Mouse (Mus musculus): ENCODE data around the gene Wnt9b.

Gene Wnt9b

DNA sequence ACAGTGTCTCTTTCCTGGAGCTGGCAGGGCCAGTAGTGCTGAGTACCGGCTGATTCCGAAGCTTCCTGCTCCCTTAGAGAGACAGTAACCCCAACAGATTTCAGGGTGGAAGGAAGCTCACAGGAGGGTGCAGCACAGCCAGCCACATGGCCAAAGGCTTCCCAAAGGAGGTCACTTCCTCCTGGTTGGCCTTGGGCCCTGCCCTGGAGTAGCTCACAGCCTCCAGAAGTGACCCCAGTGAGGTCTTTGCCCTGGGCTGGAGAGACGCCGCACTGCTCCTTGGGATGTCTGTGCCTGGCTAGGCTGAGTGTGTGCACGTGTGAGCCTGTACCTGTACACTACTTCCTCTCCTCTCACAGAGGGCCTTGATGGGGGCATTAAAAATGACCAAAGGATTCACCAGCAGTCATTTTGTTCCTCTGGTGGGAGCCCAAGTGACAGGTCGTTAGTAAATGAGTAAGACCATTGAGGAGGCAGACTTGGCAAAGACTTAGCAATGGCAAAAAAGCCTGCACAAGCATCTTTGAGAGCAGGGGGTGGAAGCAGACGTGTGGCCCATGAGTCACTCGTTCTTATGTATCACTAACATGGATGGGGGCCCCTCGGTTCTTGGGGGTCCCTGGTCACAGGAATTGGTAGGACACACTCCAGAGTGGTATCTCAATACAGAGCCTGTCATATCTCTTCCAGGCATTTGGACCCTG, 20.2 kb downstream of the Wnt9b start:
- DNase-seq: peak; percentile 70

DNA sequence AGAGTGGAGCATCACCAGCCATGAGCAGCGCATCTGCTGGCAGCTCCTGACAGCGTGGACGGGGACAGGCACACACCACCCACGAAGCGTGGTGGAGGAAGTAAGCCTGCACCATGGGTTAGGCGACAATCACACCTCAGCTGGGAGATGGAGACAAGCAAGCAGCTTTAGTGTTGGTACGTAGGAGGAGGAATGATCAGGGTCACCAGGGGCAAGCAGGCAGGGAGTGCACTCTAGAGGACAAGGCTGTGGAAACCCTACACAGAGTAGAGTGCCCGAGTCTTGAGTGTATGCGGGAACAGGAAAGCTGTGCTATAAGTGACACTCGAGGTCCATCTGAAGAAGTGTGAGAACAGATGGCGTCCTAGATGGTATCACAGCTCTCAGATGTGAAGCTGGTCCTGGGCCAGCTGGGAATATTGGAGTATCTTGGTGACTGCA, 25.3 kb downstream of the Wnt9b start:
- DNase-seq: no peak

DNA sequence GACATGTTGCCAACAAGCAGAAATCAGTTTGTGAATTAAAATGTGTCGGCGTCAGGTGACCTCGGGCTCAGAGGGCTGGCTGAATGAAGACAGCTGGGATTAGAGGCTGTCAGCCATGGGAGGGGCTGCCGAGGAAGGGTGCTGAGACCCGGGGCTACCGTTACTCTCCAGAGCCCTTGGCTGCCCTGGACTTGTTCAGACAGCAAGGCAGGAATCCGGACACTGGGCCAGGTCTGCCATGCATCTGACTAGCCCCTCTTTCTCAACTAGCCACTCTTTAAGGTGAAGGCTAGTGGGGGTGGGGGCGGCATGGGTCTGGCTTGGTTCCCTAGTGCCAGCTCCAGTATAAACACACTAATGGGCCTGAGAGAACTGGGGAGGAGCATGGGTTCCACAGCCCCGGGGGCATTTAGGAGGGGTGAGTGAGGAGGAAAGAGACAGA, 27.6 kb downstream of the Wnt9b start:
- peak; percentile 53 for DNase-seq

DNA sequence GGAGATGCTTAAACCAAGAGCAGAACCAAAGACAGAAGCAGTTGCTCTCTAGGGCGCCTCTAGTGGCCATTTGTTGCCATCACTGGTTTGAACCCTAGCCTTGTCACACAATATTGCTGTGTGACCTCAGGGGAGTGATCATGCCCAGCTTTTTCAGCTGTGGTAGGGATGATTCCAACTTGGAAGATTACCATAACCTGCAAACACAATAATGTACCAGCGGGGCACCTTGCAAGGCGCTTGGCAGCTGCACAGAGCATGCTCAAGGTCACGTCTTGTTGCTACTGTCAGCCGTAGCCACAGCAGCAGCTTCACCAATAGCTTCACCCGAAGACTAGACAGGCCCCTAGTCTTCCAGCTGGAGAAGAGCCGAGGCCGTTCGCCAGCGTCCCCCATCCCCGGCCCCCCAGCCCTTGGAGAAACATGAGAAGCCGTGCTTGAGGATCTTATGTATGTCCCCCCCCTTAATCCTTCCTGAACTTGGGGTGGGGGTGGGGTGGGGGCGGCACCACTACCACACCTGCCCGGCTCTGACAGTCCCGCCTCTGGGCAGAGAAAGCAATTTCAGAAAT, 28.1 kb downstream of the Wnt9b start:
- peak; percentile 37 for DNase-seq

DNA sequence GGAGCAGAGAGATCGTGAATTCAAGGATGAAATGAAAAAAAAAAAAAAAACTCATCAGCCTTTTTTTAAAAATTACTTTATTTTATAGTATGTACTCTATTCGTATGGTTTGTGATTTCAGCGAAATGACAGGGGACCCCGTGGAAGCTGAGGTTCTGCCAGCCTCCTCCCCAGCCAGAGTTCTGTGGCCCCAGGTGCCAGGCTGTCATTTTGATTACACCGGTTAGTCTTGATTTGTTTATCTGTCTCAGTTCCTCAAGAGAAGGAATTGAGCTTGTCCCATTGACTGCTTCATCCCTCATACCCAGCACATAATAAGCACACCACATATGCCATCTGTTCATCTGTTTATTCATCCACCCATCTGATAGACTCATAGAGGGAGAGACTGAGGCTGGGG, 30.2 kb downstream of the Wnt9b start:
- DNase-seq: no peak

DNA sequence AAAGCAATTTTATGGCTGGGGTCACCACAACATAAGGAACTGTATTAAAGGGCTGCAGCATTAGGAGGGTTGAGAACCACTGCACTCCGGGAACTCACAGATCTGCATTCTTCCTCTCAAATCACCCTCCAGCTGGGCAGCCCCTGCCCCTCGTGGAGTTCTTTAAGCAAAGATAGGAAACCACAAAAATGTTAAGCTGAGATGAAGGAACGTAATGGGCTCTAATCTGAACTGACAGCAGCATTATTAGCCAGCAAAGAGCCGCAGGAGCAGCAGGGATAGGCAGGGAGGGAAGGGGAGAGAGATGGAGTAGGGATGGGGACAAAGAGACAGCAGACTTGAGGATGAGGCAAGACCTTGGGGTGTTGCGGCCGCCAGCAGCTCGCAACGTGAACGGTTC, 32.6 kb downstream of the Wnt9b start:
- DNase-seq: no peak

DNA sequence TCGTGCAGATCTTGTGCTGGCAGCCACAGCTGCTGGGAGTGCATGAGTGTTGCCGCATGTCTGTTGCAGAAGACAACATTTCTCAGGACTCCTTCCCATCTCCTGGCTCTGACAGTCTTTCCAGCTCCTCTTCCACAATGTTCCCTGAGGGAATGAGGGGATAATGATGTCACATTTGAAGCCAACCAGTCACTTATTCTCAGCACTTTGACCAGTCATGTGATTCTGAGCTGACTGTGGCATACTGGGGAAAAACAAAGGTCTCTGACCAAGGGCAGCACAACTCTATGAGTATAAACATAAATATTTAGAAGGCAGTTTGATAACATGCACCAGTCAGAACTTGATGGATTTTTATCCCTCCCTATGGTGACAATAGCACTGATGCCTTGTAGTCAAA, 35.5 kb downstream of the Wnt9b start:
- DNase-seq: no peak

DNA sequence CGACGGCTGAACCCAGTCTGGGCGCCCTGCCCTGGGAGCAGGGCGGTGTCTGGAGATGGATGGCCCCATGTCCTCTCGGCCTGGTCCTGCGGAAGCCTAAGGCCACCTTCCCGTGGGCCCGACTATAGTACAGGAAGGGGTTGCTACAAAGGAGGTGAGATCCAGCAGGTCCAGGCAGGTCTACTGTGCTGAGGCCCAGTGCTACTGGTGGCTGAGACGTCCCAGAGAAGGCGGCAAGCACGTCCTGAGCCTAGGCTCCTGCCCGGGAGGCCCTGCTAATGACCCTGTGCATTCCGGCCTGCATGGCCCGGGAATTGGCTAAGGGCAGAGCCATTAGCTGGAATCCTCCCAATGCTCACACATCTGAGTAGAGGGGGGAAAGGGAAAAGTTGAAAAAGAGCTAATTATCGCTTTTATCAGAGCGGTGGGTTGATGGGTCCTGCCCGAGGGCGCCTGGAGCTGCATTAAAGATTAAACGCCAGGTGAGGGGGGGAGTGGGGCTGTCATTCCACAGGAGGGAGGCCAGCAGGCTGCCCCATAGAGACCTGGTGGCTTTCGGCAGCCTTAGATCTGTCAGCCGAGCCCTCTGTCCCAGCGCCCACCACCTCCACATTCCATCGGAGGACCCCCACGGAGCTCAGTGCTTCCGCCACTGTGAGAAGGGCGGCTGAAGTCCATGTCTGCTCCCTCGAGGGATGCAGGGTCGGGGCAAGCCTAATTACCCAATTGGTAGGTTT, 37.6 kb downstream of the Wnt9b start:
- DNase-seq: peak; percentile 59

DNA sequence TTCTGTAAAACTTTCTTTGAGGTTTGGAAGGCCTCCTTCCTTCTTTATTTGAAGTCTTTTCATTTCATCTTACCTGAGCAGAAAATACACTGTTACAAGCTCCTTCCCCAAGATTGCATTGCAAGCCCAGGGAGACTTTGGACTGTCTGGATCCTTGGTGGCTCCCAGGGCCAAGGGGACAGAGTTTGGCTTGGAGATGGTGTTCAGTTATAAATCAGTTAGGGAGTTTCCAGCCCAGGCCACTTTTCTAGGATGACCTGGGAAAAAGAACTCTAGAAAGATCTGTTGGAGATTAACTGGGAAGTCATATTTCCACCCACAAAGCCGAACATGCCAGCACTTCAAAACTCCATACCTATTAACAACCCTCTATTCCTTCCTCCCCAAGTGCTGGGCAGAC, 39.6 kb downstream of the Wnt9b start:
- DNase-seq: peak; percentile 58

DNA sequence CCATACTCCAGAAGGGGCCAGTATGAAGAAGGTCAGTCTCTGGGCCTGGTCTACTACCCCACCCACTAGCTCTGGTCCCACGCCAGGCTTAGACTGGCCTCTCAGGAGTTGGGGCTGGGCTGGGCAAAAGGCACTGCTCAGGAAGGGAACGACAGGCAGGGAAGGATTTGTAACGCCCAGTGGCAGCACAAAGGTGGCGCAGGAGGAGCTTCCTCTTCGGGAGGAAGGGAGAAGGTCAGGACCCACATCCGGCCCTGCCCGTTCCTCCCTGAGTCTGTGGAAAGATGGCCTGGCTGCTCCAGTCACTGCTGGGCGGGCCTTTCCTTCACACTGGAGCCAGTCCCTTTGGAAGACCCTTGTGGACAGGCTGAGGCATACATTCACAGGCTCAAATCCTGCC, 42.6 kb downstream of the Wnt9b start:
- DNase-seq: peak; percentile 85

DNA sequence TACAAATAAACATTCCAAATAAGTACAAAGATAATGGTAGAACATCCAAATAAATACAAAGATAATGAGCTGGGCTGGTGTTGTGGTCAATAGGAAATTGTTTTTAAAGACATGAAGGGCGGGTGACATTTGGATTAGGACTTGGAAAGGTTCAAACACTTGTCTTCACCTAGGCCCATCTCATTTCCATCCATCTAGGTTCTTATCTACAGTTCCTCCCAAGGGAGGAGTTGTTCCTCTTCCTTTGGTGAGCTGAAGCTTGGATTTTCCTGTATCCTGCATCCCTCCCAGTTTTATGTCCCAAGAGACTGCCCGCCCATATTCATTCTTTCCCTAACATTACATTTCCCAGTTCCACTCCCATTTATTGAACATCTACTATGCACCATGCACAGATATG, 51.4 kb downstream of the Wnt9b start:
- DNase-seq: no peak

DNA sequence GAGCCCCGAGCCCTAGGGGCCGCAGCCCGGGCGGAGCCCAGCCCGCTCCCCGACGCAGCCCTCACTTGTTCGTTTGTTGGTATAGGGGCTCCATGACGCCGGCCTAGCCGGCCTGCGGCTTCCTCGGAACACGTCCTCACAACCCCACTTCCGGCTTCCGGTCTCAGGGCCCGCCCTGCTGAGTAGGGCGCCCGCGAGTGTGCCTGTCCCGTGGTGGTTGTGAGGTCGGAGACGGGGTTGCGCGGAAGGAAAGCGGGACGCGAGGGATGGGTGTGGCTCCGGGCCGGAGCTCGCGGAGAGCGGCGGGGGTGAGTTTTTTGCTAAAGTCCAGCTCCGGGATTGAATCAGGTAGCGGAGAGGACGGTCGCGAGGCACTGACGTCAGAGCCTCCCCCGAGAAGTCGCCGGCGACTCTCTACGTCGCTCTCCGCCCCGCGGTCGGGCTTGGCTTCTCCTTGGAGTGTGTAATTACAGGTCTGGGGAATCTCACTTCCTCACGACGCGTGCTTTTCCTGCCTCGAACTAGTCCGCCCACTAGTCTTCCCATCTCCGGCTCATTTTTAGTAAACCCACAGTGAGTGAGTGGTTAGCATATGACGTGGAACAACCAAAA, 52.0 kb downstream of the Wnt9b start, which contains the start of gene Gosr2:
Gosr2 (minus strand) TSS at position 334 of the 612 bp plus-strand sequence.
- peak; percentile 92 for DNase-seq

DNA sequence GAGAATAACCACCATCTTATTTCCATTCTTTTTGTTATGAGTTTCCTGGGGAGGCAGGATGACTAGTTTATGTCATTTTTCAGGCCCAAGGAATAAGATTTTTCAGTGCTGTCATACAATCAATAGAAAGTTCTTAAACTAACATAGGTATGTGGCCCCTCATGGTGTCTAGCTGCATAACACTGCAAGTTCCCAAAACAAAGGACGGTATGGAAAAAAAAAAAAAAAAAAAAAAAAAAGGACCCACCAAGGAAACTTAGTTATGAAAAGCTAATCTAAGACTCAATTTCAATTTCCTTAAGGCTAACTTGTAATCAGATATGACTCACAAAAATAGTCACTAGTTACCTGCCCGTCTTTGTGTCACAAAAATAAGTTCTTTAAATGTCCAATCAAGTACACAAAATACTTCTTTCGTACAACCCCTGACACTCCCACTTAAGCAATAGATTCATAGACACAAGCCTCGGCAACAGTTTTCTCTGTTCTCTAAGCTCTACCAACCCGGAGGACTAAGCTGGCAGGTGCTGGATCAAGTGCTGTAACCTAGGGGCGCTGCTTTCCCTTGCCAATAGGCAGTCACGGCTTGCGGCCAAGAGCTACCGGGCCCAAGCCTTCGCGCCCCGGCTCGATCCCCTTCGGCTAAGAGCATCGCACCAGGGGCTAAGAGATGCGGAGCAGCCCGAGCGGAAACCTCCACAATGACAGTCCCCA, 52.6 kb downstream of the Wnt9b start:
- no peak for DNase-seq

DNA sequence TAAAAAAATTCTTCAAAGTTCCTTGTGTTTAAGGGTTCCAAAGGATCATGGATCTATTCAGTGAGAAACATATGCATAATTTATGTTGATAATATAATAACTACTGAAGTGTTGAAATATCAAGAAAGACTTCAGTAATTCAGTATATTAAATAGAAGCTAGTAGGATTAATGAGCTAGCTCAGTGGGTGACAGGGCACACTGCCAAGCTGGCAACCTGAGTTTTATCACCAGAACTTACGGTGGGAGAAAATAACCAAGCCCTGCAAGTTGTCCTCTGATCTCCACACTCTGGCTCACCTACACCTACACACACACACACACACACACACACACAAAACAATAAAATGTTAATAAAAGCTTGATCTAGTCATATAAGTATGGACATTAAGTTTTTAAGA, 56.4 kb downstream of the Wnt9b start:
- DNase-seq: no peak

DNA sequence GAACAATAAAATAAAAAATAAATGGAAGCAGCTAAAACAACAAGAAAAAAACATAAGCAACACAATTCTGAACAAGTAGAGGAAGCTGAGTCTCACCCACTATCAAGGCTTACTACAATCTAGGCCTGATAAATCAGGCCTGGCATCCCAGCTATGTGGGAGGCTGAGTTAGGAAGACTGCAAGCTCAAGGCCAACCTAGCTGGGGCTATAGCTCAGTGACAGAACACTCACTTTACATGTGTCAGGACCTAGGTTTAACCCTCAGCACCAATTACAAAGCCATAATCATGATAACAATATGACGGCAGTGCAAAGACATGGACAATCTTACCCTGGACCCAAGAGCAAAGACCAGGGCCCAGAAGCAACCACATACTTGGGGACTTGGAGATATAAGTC, 58.6 kb downstream of the Wnt9b start:
- DNase-seq: no peak

DNA sequence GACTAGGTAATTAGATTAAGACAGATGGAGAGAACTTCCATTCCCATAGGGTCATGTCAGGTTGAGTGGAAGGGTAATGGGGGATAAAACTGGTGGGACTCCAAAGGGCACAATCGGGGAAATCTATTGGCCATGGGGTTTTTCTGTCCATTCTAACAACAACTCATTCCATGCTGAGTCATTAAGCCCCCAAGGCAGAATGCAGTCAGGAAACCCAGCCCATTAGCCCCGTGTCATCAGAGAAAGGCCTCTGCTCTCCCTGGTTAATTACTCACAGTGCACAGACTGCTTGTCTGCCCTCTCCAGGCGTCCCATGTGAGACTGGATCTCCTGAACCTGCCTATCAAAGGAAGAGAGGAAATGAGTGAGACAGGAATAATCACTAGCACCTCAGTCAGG, 60.6 kb downstream of the Wnt9b start:
- DNase-seq: no peak

DNA sequence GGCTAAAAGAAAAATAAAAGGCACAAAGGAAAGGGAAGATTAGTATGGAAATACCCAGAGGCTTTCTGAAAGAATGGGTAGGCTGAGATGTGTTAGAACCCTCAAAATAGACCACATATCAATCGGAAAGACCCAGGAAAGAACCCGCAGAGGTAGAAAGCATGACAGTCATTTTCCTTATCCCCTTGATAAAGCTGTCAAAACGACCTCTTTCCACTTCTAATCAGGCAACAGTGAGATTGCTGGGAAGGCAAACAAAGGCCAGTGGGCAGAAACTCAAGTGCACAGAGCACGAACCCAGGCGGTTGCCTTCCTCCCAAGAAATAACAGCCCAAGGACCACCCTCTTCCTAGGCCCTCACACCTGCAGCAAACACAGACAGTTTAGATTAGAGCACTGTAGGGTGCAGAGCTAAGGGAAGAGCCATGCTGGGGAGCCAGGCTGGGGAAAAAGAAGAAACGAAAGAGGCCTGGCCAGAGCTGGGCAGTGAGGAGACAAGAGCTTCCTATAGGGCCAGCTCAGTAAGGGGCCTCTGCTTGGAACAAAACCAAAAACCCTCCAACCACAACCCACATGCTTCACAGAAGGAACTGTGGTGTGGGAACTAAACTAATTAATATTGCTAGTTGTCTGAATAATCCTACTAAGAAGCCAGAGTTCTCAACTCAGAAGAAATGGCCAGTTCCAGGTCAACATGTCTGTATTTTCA, 61.2 kb downstream of the Wnt9b start:
- no peak for DNase-seq

DNA sequence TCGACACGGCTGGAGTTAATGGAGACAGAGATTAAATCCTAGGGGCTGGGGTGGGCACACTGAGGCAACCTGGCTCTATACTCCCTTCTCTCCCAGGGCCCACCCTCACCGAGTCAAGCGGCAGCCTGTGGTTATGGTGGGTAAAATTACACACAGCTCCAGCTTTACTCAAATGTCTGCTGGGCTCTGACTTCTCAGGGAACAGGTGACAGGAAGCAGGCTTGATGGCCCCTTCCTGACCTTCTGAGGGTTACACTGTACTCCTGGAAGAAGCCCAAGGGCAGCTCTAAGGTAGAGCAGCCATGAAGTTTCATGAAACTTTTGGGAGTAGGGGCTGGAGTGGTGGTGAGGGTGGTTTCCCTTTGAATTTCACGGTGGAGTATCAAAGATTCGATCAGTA, 62.9 kb downstream of the Wnt9b start:
- DNase-seq: no peak

DNA sequence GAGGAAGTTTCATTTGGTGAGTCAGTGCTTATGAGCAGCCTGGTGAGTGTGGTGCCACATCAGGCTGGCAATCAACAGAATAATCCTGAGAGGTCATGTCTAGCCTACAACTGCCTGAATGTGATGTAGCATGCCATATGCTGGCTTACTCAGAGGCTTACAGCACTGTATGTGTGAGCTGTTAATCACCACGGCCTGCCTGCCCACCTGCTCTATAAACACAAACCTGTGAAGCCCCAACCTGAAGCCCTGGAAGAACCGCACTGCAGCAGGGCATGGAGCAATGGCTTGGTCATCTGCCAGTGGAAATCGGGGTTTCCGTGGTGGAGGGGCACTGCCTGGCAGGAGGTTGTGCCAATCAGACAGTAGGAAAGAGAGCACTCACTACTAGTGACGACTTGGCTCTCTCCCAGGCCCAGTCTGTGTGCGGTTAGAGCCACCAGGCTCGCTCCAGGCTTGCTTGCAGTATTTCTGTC, 64.3 kb downstream of the Wnt9b start:
- DNase-seq: no peak

DNA sequence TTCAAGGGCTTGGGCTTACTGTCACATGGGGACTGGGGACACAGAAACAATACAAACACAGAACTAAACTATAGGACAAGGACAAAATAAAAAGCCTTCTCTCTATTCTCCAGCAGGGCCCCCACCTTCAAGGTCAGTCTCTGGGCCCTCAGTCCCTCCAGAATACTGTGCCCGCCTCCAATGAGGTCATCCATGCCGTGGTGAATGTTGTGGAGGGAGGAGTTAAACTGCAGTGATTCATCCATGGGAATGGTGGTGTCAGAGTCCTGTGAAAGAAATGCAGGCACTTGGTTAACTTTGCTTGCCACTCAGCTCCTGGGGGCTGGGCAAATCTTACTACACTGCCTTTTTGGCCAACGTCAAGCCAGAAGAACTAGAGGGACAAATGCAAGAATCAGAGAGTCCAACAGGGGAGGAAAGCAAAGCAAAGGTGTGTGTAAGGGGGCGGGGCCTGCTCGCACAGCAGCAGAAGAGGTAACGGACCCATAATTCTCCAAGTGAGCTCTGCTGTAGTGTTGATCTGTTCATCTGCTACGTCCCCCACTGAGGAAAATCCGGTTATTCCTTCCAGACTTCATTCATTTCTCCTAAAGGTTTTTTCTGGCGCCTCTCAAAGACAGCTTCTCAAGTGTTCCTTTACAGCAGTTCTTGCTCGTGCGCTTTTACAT, 65.8 kb downstream of the Wnt9b start:
- no peak for DNase-seq

All from kidney, adult 11 months (tissue).